Mouse (Mus musculus) brain, adult 2 months (tissue): ENCODE results near the gene Cmklr1.

Source experiments
- DNase-seq: peaks from one replicate; pipeline ENCODE4 v3.0.0; 2011; ENCODE audit warnings: low read depth, low spot score

The Cmklr1 gene

GRCm38 (mm10) chr5:113650035-113650865 lies at the start of gene Cmklr1:
TSS of gene Cmklr1 (minus strand) at chr5:113650426.
- no peak for DNase-seq

GRCm38 (mm10) chr5:113694415-113694814 lies 44.2 kb upstream of the Cmklr1 start:
- DNase-seq = no peak

- no peak for DNase-seq
Measured at GRCm38 (mm10) chr5:113694000-113694399, 43.8 kb upstream of the Cmklr1 start.

- no peak for DNase-seq
Measured at GRCm38 (mm10) chr5:113693196-113693755, 43.0 kb upstream of the Cmklr1 start.

- no peak for DNase-seq
Measured at GRCm38 (mm10) chr5:113690866-113691265, 40.6 kb upstream of the Cmklr1 start.

GRCm38 (mm10) chr5:113690069-113690548 lies 39.9 kb upstream of the Cmklr1 start:
- DNase-seq = peak; percentile 62

GRCm38 (mm10) chr5:113687514-113687913 lies 37.3 kb upstream of the Cmklr1 start:
- no peak for DNase-seq

- DNase-seq = no peak
Measured at GRCm38 (mm10) chr5:113685471-113685870, 35.2 kb upstream of the Cmklr1 start.

GRCm38 (mm10) chr5:113683246-113683645 lies 33.0 kb upstream of the Cmklr1 start:
- peak; percentile 99 for DNase-seq

GRCm38 (mm10) chr5:113682472-113682871 lies 32.2 kb upstream of the Cmklr1 start:
- DNase-seq = no peak

GRCm38 (mm10) chr5:113681219-113681618 lies 31.0 kb upstream of the Cmklr1 start:
- no peak for DNase-seq

GRCm38 (mm10) chr5:113679509-113679908 lies 29.3 kb upstream of the Cmklr1 start:
- no peak for DNase-seq

GRCm38 (mm10) chr5:113678743-113679452 lies 28.7 kb upstream of the Cmklr1 start:
- peak; percentile 99 for DNase-seq

- no peak for DNase-seq
Measured at GRCm38 (mm10) chr5:113677541-113677940, 27.3 kb upstream of the Cmklr1 start.

- peak; percentile 62 for DNase-seq
Measured at GRCm38 (mm10) chr5:113674851-113675250, 24.6 kb upstream of the Cmklr1 start.

GRCm38 (mm10) chr5:113672456-113672855 lies 22.2 kb upstream of the Cmklr1 start:
- peak; percentile 60 for DNase-seq

GRCm38 (mm10) chr5:113670597-113670996 lies 20.4 kb upstream of the Cmklr1 start:
- DNase-seq = no peak

GRCm38 (mm10) chr5:113670110-113670509 lies 19.9 kb upstream of the Cmklr1 start:
- DNase-seq = no peak

GRCm38 (mm10) chr5:113664629-113665195 lies 14.5 kb upstream of the Cmklr1 start:
- DNase-seq = no peak

- DNase-seq = no peak
Measured at GRCm38 (mm10) chr5:113664127-113664526, 13.9 kb upstream of the Cmklr1 start.

- DNase-seq = no peak
Measured at GRCm38 (mm10) chr5:113660872-113661271, 10.6 kb upstream of the Cmklr1 start.

- peak; percentile 42 for DNase-seq
Measured at GRCm38 (mm10) chr5:113654821-113655220, 4.6 kb upstream of the Cmklr1 start.
